Mouse (Mus musculus) ES-Bruce4 (cell line): ENCODE measurements around the gene Mllt6.

Source experiments
- CTCF ChIP-seq: IDR thresholded peaks from one replicate; pipeline ENCODE4 v1.8.1; 2011; ENCODE audit warnings: low read depth, low read length
- EP300 ChIP-seq: IDR thresholded peaks from 2 replicates; pipeline ENCODE4 v1.6.1; 2011; ENCODE audit warnings: low read depth, low read length; ENCODE audit not compliant: insufficient read depth

- TF ChIP-seq CTCF (no peak), EP300 (no peak)
These were observed 32.6 kb downstream of the Mllt6 start for GRCm38 (mm10) chr11:97695712-97696401.
